Mouse (Mus musculus) ovary, adult 18-20 months (tissue): ENCODE data around the gene Fam187a.

ENCODE experiments used
- DNase-seq: peaks from one replicate; pipeline ENCODE4 v3.0.0; 2022; ENCODE audit warnings: low spot score, mixed read lengths

Fam187a gene

GRCm38 (mm10) chr11:102884616-102885219 is at the start of gene Fam187a:
Gene Fam187a (plus strand): TSS chr11:102885169.
- no peak for DNase-seq

GRCm38 (mm10) chr11:102835549-102835948 is 49.4 kb upstream of the Fam187a start, which contains the start of gene Higd1b:
Gene Higd1b (plus strand): TSS chr11:102835849.
- DNase-seq: no peak

- no peak for DNase-seq
Observed at GRCm38 (mm10) chr11:102836146-102836545, 48.8 kb upstream of the Fam187a start.

GRCm38 (mm10) chr11:102837385-102837784 is 47.6 kb upstream of the Fam187a start:
- DNase-seq: no peak

- no peak for DNase-seq
Observed at GRCm38 (mm10) chr11:102838126-102838525, 46.8 kb upstream of the Fam187a start.

GRCm38 (mm10) chr11:102838616-102839150 is 46.3 kb upstream of the Fam187a start:
- no peak for DNase-seq

- DNase-seq: no peak
Observed at GRCm38 (mm10) chr11:102845926-102846325, 39.0 kb upstream of the Fam187a start.

- no peak for DNase-seq
Observed at GRCm38 (mm10) chr11:102851883-102852282, 33.1 kb upstream of the Fam187a start.

GRCm38 (mm10) chr11:102853760-102854159 is 31.2 kb upstream of the Fam187a start:
- no peak for DNase-seq

- DNase-seq: no peak
Observed at GRCm38 (mm10) chr11:102855941-102856340, 29.0 kb upstream of the Fam187a start.

- DNase-seq: no peak
Observed at GRCm38 (mm10) chr11:102858951-102859350, 26.0 kb upstream of the Fam187a start.

GRCm38 (mm10) chr11:102859933-102860332 is 25.0 kb upstream of the Fam187a start:
- DNase-seq: no peak

GRCm38 (mm10) chr11:102864272-102864671 is 20.7 kb upstream of the Fam187a start:
- DNase-seq: no peak

GRCm38 (mm10) chr11:102874801-102875334 is 10.1 kb upstream of the Fam187a start:
- no peak for DNase-seq

GRCm38 (mm10) chr11:102879558-102879957 is 5.4 kb upstream of the Fam187a start:
- no peak for DNase-seq

GRCm38 (mm10) chr11:102880585-102881313 is 4.2 kb upstream of the Fam187a start, which contains the start of the genes Eftud2 and Ccdc103:
Gene Eftud2 (minus strand): TSS chr11:102880985.
Gene Ccdc103 (plus strand): TSS chr11:102881204.
- DNase-seq: peak; percentile 81

GRCm38 (mm10) chr11:102881314-102882198 is 3.4 kb upstream of the Fam187a start:
- no peak for DNase-seq

GRCm38 (mm10) chr11:102887433-102887832 is 2.5 kb downstream of the Fam187a start:
- no peak for DNase-seq

GRCm38 (mm10) chr11:102888135-102888534 is 3.2 kb downstream of the Fam187a start:
- no peak for DNase-seq

GRCm38 (mm10) chr11:102890096-102890495 is 5.1 kb downstream of the Fam187a start:
- no peak for DNase-seq

- peak; percentile 78 for DNase-seq
Observed at GRCm38 (mm10) chr11:102893015-102893651, 8.2 kb downstream of the Fam187a start.
